Mouse (Mus musculus) embryonic facial prominence, embryonic 14.5 days (tissue): Measurements from ENCODE around the gene Dst. TPM values are rescaled to one million over a fixed set of nuclear protein-coding genes. Genes with fewer than 3 reads are reported as not detected.

Source experiments
- ATAC-seq: fragments of 200-750 bp; cut with Nextera tagmentation; 2 replicates; pipeline ENCODE4 v1.8.0; 2017; ENCODE audit warnings: low read depth, moderate number of reproducible peaks, moderate TSS enrichment
- DNase-seq: peaks from one replicate; pipeline ENCODE4 v3.0.0-alpha.2; 2015; ENCODE audit warnings: low spot score
- H3K27ac ChIP-seq: fragments of 300-500 bp; sonication (generic); replicated peaks from 2 replicates; pipeline ENCODE4 v1.5.1; 2014; ENCODE audit warnings: low read depth, mild to moderate bottlenecking, low read length, moderate library complexity
- H3K27me3 ChIP-seq: fragments of 300-500 bp; sonication (generic); replicated peaks from 2 replicates; pipeline ENCODE4 v1.6.1; 2014; ENCODE audit warnings: low read length; ENCODE audit not compliant: control insufficient read depth, insufficient read depth
- H3K36me3 ChIP-seq: fragments of 300-500 bp; sonication (generic); 2 replicates; pipeline ENCODE4 v1.6.1; 2014; ENCODE audit warnings: low read length, mixed read lengths; ENCODE audit not compliant: control insufficient read depth, insufficient read depth
- H3K4me1 ChIP-seq: fragments of 300-500 bp; sonication (generic); 2 replicates; pipeline ENCODE4 v1.6.1; 2014; ENCODE audit warnings: antibody characterized with exemption, low read length; ENCODE audit not compliant: control insufficient read depth, insufficient read depth
- H3K4me2 ChIP-seq: fragments of 300-500 bp; sonication (generic); 2 replicates; pipeline ENCODE4 v1.6.1; 2014; ENCODE audit warnings: low read depth, mild to moderate bottlenecking, low read length, moderate library complexity, mixed read lengths
- H3K4me3 ChIP-seq: fragments of 300-500 bp; sonication (generic); 2 replicates; pipeline ENCODE4 v1.5.1; 2014; ENCODE audit warnings: low read depth, mild to moderate bottlenecking, low read length
- H3K9ac ChIP-seq: fragments of 300-500 bp; sonication (generic); 2 replicates; pipeline ENCODE4 v1.6.1; 2014; ENCODE audit warnings: low read depth, mild to moderate bottlenecking, low read length, moderate library complexity, mixed read lengths
- H3K9me3 ChIP-seq: fragments of 300-500 bp; sonication (generic); 2 replicates; pipeline ENCODE4 v1.6.1; 2016; ENCODE audit warnings: low read length; ENCODE audit not compliant: control insufficient read depth
- WGBS: fragments of 180-500 bp; shearing (Covaris S2); extraction: QIAGEN DNeasy Blood & Tissue Kit; methylation state at CpG from one replicate; pipeline ENCODE4 v1.1.7; 2014; 5-methylcytosine and 5-hydroxymethylcytosine counted together
- polyA plus RNA-seq: library from polyadenylated mRNA; unstranded; fragments of >200 nt; fragmentation: Nextera tagmentation; extraction: Ambion mirVana; gene quantifications from 2 replicates; pipeline ENCODE4 v1.2.1, GENCODE M21; 2014

The Dst gene
- polyA plus RNA-seq, 1 experiment from 2014 or later, result 39.5 TPM

- Histone ChIP-seq H3K27me3 (no peaks in the 10 kb centered on the region), H3K4me1 (0 out of 2 replicates have a peak, but pooled peaks cover 2% of the 10 kb centered on the region), H3K9ac (no peak overlapping the region), H3K9me3 (no peaks in the 10 kb centered on the region), H3K36me3 (no peaks in the 10 kb centered on the region), H3K4me3 (no peak overlapping the region), H3K4me2 (no peak overlapping the region), H3K27ac (no peak overlapping the region)
- no peak for ATAC-seq
- DNase-seq, result no peak
- WGBS, result 80% methylated on average over 9 of the region's 9 CpGs
Measured at GRCm38 (mm10) chr1:34129691-34130090, 221.7 kb downstream of the Dst start.

GRCm38 (mm10) chr1:34130804-34131203 is 222.8 kb downstream of the Dst start:
- Histone ChIP-seq H3K27me3 (no peaks in the 10 kb centered on the region), H3K4me1 (0 out of 2 replicates have a peak, but pooled peaks cover 2% of the 10 kb centered on the region), H3K36me3 (no peaks in the 10 kb centered on the region), H3K9me3 (no peaks in the 10 kb centered on the region), H3K4me3 (no peak overlapping the region), H3K27ac (no peak overlapping the region), H3K9ac (no peak overlapping the region), H3K4me2 (no peak overlapping the region)
- DNase-seq, result peak; percentile 45
- WGBS, result 84% methylated on average over 10 of the region's 10 CpGs
- peak; percentile 63; the same call in 1 of the 2 replicates for ATAC-seq

- no peaks in the 10 kb centered on the region for H3K27me3 ChIP-seq
- no peak for ATAC-seq
- DNase-seq, result no peak
- 0 out of 2 replicates have a peak, but pooled peaks cover 2% of the 10 kb centered on the region for H3K4me1 ChIP-seq
- H3K4me3 ChIP-seq, result no peak overlapping the region
- H3K36me3 ChIP-seq, result no peaks in the 10 kb centered on the region
- no peak overlapping the region for H3K4me2 ChIP-seq
- H3K9me3 ChIP-seq, result no peaks in the 10 kb centered on the region
- no peak overlapping the region for H3K9ac ChIP-seq
- WGBS, result 81% methylated on average over 16 of the region's 16 CpGs
- no peak overlapping the region for H3K27ac ChIP-seq
Measured at GRCm38 (mm10) chr1:34132875-34133274, 224.8 kb downstream of the Dst start.

- DNase-seq (no peak), ATAC-seq (no peak)
- H3K4me1 ChIP-seq, result peaks cover 7% of the 10 kb centered on the region; the same call in 1 of the 2 replicates
- 89% methylated on average over 3 of the region's 3 CpGs for WGBS
- H3K36me3 ChIP-seq, result no peaks in the 10 kb centered on the region
- no peak overlapping the region for H3K27ac ChIP-seq
- H3K27me3 ChIP-seq, result no peaks in the 10 kb centered on the region
- H3K9me3 ChIP-seq, result no peaks in the 10 kb centered on the region
- H3K4me3 ChIP-seq, result no peak overlapping the region
- H3K4me2 ChIP-seq, result no peak overlapping the region
- no peak overlapping the region for H3K9ac ChIP-seq
Measured at GRCm38 (mm10) chr1:34135535-34135934, 227.5 kb downstream of the Dst start.

GRCm38 (mm10) chr1:34139191-34139853 is 231.3 kb downstream of the Dst start:
- Histone ChIP-seq H3K4me2 (no peak overlapping the region), H3K27ac (no peak overlapping the region)
- 64% methylated on average over 13 of the region's 13 CpGs for WGBS

GRCm38 (mm10) chr1:34139871-34140471 is 231.9 kb downstream of the Dst start:
- no peak overlapping the region for H3K27ac ChIP-seq

More at GRCm38 (mm10) chr1:34139191-34139853, 231.3 kb downstream of the Dst start:
- Histone ChIP-seq H3K4me3 (no peak overlapping the region), H3K36me3 (no peaks in the 10 kb centered on the region), H3K4me1 (peaks cover 12% of the 10 kb centered on the region), H3K9ac (no peak overlapping the region), H3K9me3 (no peaks in the 10 kb centered on the region), H3K27me3 (no peaks in the 10 kb centered on the region)
- no peak for DNase-seq
- no peak for ATAC-seq

GRCm38 (mm10) chr1:34140686-34141085 is 232.7 kb downstream of the Dst start:
- H3K4me1 ChIP-seq, result peaks cover 12% of the 10 kb centered on the region
- H3K4me3 ChIP-seq, result no peak overlapping the region
- no peaks in the 10 kb centered on the region for H3K9me3 ChIP-seq
- H3K27me3 ChIP-seq, result no peaks in the 10 kb centered on the region
- H3K4me2 ChIP-seq, result no peak overlapping the region
- no peak for ATAC-seq
- H3K36me3 ChIP-seq, result no peaks in the 10 kb centered on the region
- H3K27ac ChIP-seq, result no peak overlapping the region
- H3K9ac ChIP-seq, result no peak overlapping the region
- no peak for DNase-seq
- WGBS, result 47% methylated on average over 3 of the region's 3 CpGs

More at GRCm38 (mm10) chr1:34139871-34140471, 231.9 kb downstream of the Dst start:
- ATAC-seq (peak; percentile 63; the same call in 1 of the 2 replicates), DNase-seq (peak; percentile 60)
- Histone ChIP-seq H3K36me3 (no peaks in the 10 kb centered on the region), H3K4me1 (peaks cover 12% of the 10 kb centered on the region), H3K9me3 (no peaks in the 10 kb centered on the region), H3K4me2 (no peak overlapping the region), H3K4me3 (no peak overlapping the region), H3K9ac (no peak overlapping the region), H3K27me3 (no peaks in the 10 kb centered on the region)
- 67% methylated on average over 6 of the region's 6 CpGs for WGBS

GRCm38 (mm10) chr1:34142951-34143580 is 235.0 kb downstream of the Dst start:
- no peak overlapping the region for H3K4me2 ChIP-seq
- peak; percentile 27; the same call in 1 of the 2 replicates for ATAC-seq
- whole genome bisulfite sequencing, result 53% methylated on average over 9 of the region's 9 CpGs
- H3K36me3 ChIP-seq, result no peaks in the 10 kb centered on the region
- no peaks in the 10 kb centered on the region for H3K9me3 ChIP-seq
- 0 out of 2 replicates have a peak overlapping the region, but pooled peaks have one; percentile 28 for H3K27ac ChIP-seq
- 0 out of 2 replicates have a peak overlapping the region, but pooled peaks have one; percentile 30 for H3K9ac ChIP-seq
- no peak overlapping the region for H3K4me3 ChIP-seq
- no peaks in the 10 kb centered on the region for H3K27me3 ChIP-seq
- DNase-seq, result peak; percentile 45
- H3K4me1 ChIP-seq, result peaks cover 12% of the 10 kb centered on the region
